Mouse (Mus musculus): ENCODE data around the gene Ly86. TPM values are rescaled to one million over a fixed set of nuclear protein-coding genes. Genes with fewer than 3 reads are reported as not detected.

Ly86 gene
- total and polyA plus RNA-seq, 3 experiments: not detected

GRCm38 (mm10) chr13:37439941-37440340, 94.9 kb downstream of the Ly86 start:
- H3K9me3 ChIP-seq (replicated peaks; ENCODE audit: insufficient read depth, low read length): no peaks in the 10 kb centered on the region
- no peak overlapping the region for H3K9ac ChIP-seq (ENCODE audit: control insufficient read depth, low read depth, low read length, poor library complexity, severe bottlenecking)
- H3K4me3 ChIP-seq (ENCODE audit: control insufficient read depth in 1 of 2, insufficient read depth in 1 of 2, low read depth in 2 of 2, low read length in 2 of 2): no peak overlapping the region
- H3K27ac ChIP-seq (ENCODE audit: control insufficient read depth, low read depth, low read length): no peak overlapping the region
- TF ChIP-seq CHD1 (IDR thresholded peaks at IDR 0.05; ENCODE audit: low read depth, low read length) (no peak), MXI1 (IDR thresholded peaks at IDR 0.05; ENCODE audit: low read depth, low read length) (no peak)
- H3K79me2 ChIP-seq (ENCODE audit: control insufficient read depth, insufficient read depth, low read length, poor library complexity): no peaks in the 10 kb centered on the region
- peaks cover 0 to under 1% of the 10 kb centered on the region in 2 experiments; a peak in 1 of 4 replicates for H3K4me1 ChIP-seq (ENCODE audit: control insufficient read depth in 1 of 2, insufficient read depth in 2 of 2, low read length in 2 of 2)
- H3K36me3 ChIP-seq (ENCODE audit: control insufficient read depth in 1 of 2, insufficient read depth in 2 of 2, low read length in 2 of 2): peaks cover 0 to under 1% of the 10 kb centered on the region in 2 experiments; a peak in 1 of 4 replicates
- H3K27me3 ChIP-seq (ENCODE audit: control insufficient read depth in 1 of 2, insufficient read depth in 2 of 2, low read length in 2 of 2): peaks cover 0 to 5% of the 10 kb centered on the region in 2 experiments; a peak in 2 of 4 replicates
- DNase-seq (ENCODE audit: low read depth, low spot score): no peak

GRCm38 (mm10) chr13:37440593-37441307, 95.7 kb downstream of the Ly86 start:
- no peak for DNase-seq (ENCODE audit: low read depth, low spot score)
- no peaks in the 10 kb centered on the region for H3K79me2 ChIP-seq (ENCODE audit: control insufficient read depth, insufficient read depth, low read length, poor library complexity)
- no peaks in the 10 kb centered on the region for H3K36me3 ChIP-seq (ENCODE audit: control insufficient read depth in 1 of 2, insufficient read depth in 2 of 2, low read length in 2 of 2)
- TF ChIP-seq GATA1 (IDR thresholded peaks at IDR 0.05; ENCODE audit: low read depth, low read length) (no peak), POLR2AphosphoS2 (IDR thresholded peaks at IDR 0.05; ENCODE audit: low read length) (no peak), HCFC1 (IDR thresholded peaks at IDR 0.05; ENCODE audit: low read depth, low read length) (no peak), RAD21 (IDR thresholded peaks at IDR 0.05; ENCODE audit: low read depth, low read length) (no peak), KAT2A (conservative IDR thresholded peaks at IDR 0.05; ENCODE audit: low read depth, low read length) (no peak), JUND (IDR thresholded peaks at IDR 0.05; ENCODE audit: low read depth, low read length) (no peak), CHD1 (IDR thresholded peaks at IDR 0.05; ENCODE audit: low read depth, low read length) (no peak), BHLHE40 (IDR thresholded peaks at IDR 0.05; ENCODE audit: borderline replicate concordance, low read depth, low read length) (no peak), ZC3H11A (IDR thresholded peaks at IDR 0.05; ENCODE audit: low read depth, low read length) (no peak), TCF12 (IDR thresholded peaks at IDR 0.05; ENCODE audit: low read depth, low read length) (no peak)
- no peak overlapping the region for H3K9ac ChIP-seq (ENCODE audit: control insufficient read depth, low read depth, low read length, poor library complexity, severe bottlenecking)
- H3K4me3 ChIP-seq (ENCODE audit: control insufficient read depth in 1 of 2, insufficient read depth in 1 of 2, low read depth in 2 of 2, low read length in 2 of 2): no peak overlapping the region
- no peaks in the 10 kb centered on the region for H3K4me1 ChIP-seq (ENCODE audit: control insufficient read depth in 1 of 2, insufficient read depth in 2 of 2, low read length in 2 of 2)
- H3K9me3 ChIP-seq (replicated peaks; ENCODE audit: insufficient read depth, low read length): no peaks in the 10 kb centered on the region
- H3K27ac ChIP-seq (ENCODE audit: control insufficient read depth, low read depth, low read length): no peak overlapping the region
- peaks cover 0 to 3% of the 10 kb centered on the region in 2 experiments; a peak in 2 of 4 replicates for H3K27me3 ChIP-seq (ENCODE audit: control insufficient read depth in 1 of 2, insufficient read depth in 2 of 2, low read length in 2 of 2)

GRCm38 (mm10) chr13:37442058-37442457, 97.0 kb downstream of the Ly86 start:
- H3K4me3 ChIP-seq (ENCODE audit: control insufficient read depth in 1 of 2, insufficient read depth in 1 of 2, low read depth in 2 of 2, low read length in 2 of 2): no peak overlapping the region

More at GRCm38 (mm10) chr13:37442058-37442457, 97.0 kb downstream of the Ly86 start:
- Histone ChIP-seq H3K36me3 (ENCODE audit: control insufficient read depth in 1 of 2, insufficient read depth in 2 of 2, low read length in 2 of 2) (no peaks in the 10 kb centered on the region), H3K79me2 (ENCODE audit: control insufficient read depth, insufficient read depth, low read length, poor library complexity) (no peaks in the 10 kb centered on the region), H3K27me3 (ENCODE audit: control insufficient read depth in 1 of 2, insufficient read depth in 2 of 2, low read length in 2 of 2) (peaks cover 0 to 3% of the 10 kb centered on the region in 2 experiments; a peak in 2 of 4 replicates), H3K9ac (ENCODE audit: control insufficient read depth, low read depth, low read length, poor library complexity, severe bottlenecking) (no peak overlapping the region), H3K27ac (ENCODE audit: control insufficient read depth, low read depth, low read length) (no peak overlapping the region), H3K4me1 (ENCODE audit: control insufficient read depth in 1 of 2, insufficient read depth in 2 of 2, low read length in 2 of 2) (no peaks in the 10 kb centered on the region), H3K9me3 (replicated peaks; ENCODE audit: insufficient read depth, low read length) (no peaks in the 10 kb centered on the region)
- peak in 1 of 2 experiments; percentile 36; a peak in 1 of 4 replicates for TF ChIP-seq EP300 (IDR thresholded peaks at IDR 0.05; ENCODE audit: low read depth in 1 of 2, low read length in 2 of 2)
- TF ChIP-seq USF1 (IDR thresholded peaks at IDR 0.05; ENCODE audit: low read depth, low read length): no peak
- peak; percentile 39 for TF ChIP-seq TAL1 (IDR thresholded peaks at IDR 0.05; ENCODE audit: low read length)
- DNase-seq (ENCODE audit: low read depth, low spot score): peak; percentile 34

Data from MEL (cell line).